Mouse (Mus musculus) liver, embryonic 15.5 days (tissue): ENCODE data around the gene Tmem132d. TPM values are rescaled to one million over a fixed set of nuclear protein-coding genes. Genes with fewer than 3 reads are reported as not detected.

Experiments used
- ATAC-seq: fragments of 200-750 bp; cut with Nextera tagmentation; 2 replicates; pipeline ENCODE4 v1.8.0; 2017; ENCODE audit warnings: moderate number of reproducible peaks, mild to moderate bottlenecking, moderate library complexity; ENCODE audit not compliant: insufficient read depth
- H3K27ac ChIP-seq: fragments of 300-500 bp; sonication (generic); replicated peaks from 2 replicates; pipeline ENCODE4 v1.5.1; 2015; ENCODE audit warnings: mild to moderate bottlenecking, inconsistent platforms
- H3K27me3 ChIP-seq: fragments of 300-500 bp; sonication (generic); 2 replicates; pipeline ENCODE4 v1.6.1; 2015; ENCODE audit warnings: mild to moderate bottlenecking, inconsistent platforms
- H3K36me3 ChIP-seq: fragments of 300-500 bp; sonication (generic); replicated peaks from 2 replicates; pipeline ENCODE4 v1.6.1; 2015; ENCODE audit warnings: moderate library complexity, mild to moderate bottlenecking, inconsistent platforms
- H3K4me1 ChIP-seq: fragments of 300-500 bp; sonication (generic); replicated peaks from 2 replicates; pipeline ENCODE4 v1.6.1; 2015; ENCODE audit warnings: inconsistent platforms
- H3K4me2 ChIP-seq: fragments of 300-500 bp; sonication (generic); 2 replicates; pipeline ENCODE4 v1.6.1; 2015; ENCODE audit warnings: moderate library complexity, mild to moderate bottlenecking, inconsistent platforms
- H3K4me3 ChIP-seq: fragments of 300-500 bp; sonication (generic); replicated peaks from 2 replicates; pipeline ENCODE4 v1.5.1; 2015; ENCODE audit warnings: mild to moderate bottlenecking, inconsistent platforms
- H3K9ac ChIP-seq: fragments of 300-500 bp; sonication (generic); 2 replicates; pipeline ENCODE4 v1.6.1; 2015; ENCODE audit warnings: moderate library complexity, mild to moderate bottlenecking, inconsistent platforms
- H3K9me3 ChIP-seq: fragments of 300-500 bp; sonication (generic); replicated peaks from 2 replicates; pipeline ENCODE4 v1.6.1; 2016; ENCODE audit warnings: inconsistent platforms
- WGBS: fragments of 180-500 bp; shearing (Covaris S2); methylation state at CpG from one replicate; pipeline ENCODE4 v1.1.7; 2015; ENCODE audit warnings: mixed read lengths; ENCODE audit not compliant: insufficient replicate concordance; 5-methylcytosine and 5-hydroxymethylcytosine counted together
- polyA plus RNA-seq: library from polyadenylated mRNA; unstranded; fragments of >200 nt; fragmentation: Nextera tagmentation; extraction: Ambion mirVana; gene quantifications from 2 replicates; pipeline ENCODE4 v1.2.1, GENCODE M21; 2015

The Tmem132d gene
- polyA plus RNA-seq, 1 experiment from 2014 or later: not detected

- Histone ChIP-seq H3K9ac (no peak overlapping the region), H3K9me3 (no peaks in the 10 kb centered on the region), H3K4me3 (no peak overlapping the region), H3K4me1 (no peaks in the 10 kb centered on the region), H3K27ac (no peak overlapping the region), H3K36me3 (no peaks in the 10 kb centered on the region), H3K27me3 (no peaks in the 10 kb centered on the region), H3K4me2 (no peak overlapping the region)
- 68% methylated on average over 7 of the region's 7 CpGs for WGBS
- no peak for ATAC-seq
Observed at GRCm38 (mm10) chr5:128336841-128337240, 96.0 kb downstream of the Tmem132d start.

- H3K4me2 ChIP-seq: no peak overlapping the region
- ATAC-seq: no peak
- H3K4me1 ChIP-seq: no peaks in the 10 kb centered on the region
- no peak overlapping the region for H3K4me3 ChIP-seq
- 58% methylated on average over 7 of the region's 7 CpGs for WGBS
- no peaks in the 10 kb centered on the region for H3K9me3 ChIP-seq
- H3K9ac ChIP-seq: no peak overlapping the region
- H3K27me3 ChIP-seq: no peaks in the 10 kb centered on the region
- H3K27ac ChIP-seq: no peak overlapping the region
- no peaks in the 10 kb centered on the region for H3K36me3 ChIP-seq
Observed at GRCm38 (mm10) chr5:128332766-128333165, 100.1 kb downstream of the Tmem132d start.

- H3K4me3 ChIP-seq: no peak overlapping the region
- 59% methylated on average over 8 of the region's 8 CpGs for WGBS
Observed at GRCm38 (mm10) chr5:128330351-128330750, 102.5 kb downstream of the Tmem132d start.

GRCm38 (mm10) chr5:128302387-128302786 lies 130.5 kb downstream of the Tmem132d start:
- 58% methylated on average over 2 of the region's 2 CpGs for WGBS
- H3K4me1 ChIP-seq: no peaks in the 10 kb centered on the region
- no peak overlapping the region for H3K27ac ChIP-seq
- H3K9ac ChIP-seq: no peak overlapping the region
- no peak overlapping the region for H3K4me3 ChIP-seq
- no peaks in the 10 kb centered on the region; the same call in 1 of the 2 replicates for H3K9me3 ChIP-seq
- no peaks in the 10 kb centered on the region for H3K36me3 ChIP-seq
- no peaks in the 10 kb centered on the region for H3K27me3 ChIP-seq
- no peak overlapping the region for H3K4me2 ChIP-seq
- ATAC-seq: no peak

More at GRCm38 (mm10) chr5:128330351-128330750, 102.5 kb downstream of the Tmem132d start:
- no peak overlapping the region for H3K27ac ChIP-seq
- no peaks in the 10 kb centered on the region for H3K9me3 ChIP-seq
- no peak for ATAC-seq
- H3K36me3 ChIP-seq: no peaks in the 10 kb centered on the region
- no peaks in the 10 kb centered on the region for H3K4me1 ChIP-seq
- H3K27me3 ChIP-seq: no peaks in the 10 kb centered on the region
- H3K9ac ChIP-seq: no peak overlapping the region
- H3K4me2 ChIP-seq: no peak overlapping the region

- no peak overlapping the region for H3K4me3 ChIP-seq
- H3K9ac ChIP-seq: no peak overlapping the region
- H3K27ac ChIP-seq: no peak overlapping the region
- no peaks in the 10 kb centered on the region for H3K4me1 ChIP-seq
- no peaks in the 10 kb centered on the region; the same call in 1 of the 2 replicates for H3K9me3 ChIP-seq
- ATAC-seq: no peak
- no peak overlapping the region for H3K4me2 ChIP-seq
- H3K27me3 ChIP-seq: no peaks in the 10 kb centered on the region
- 18% methylated on average over 2 of the region's 2 CpGs for WGBS
- H3K36me3 ChIP-seq: no peaks in the 10 kb centered on the region
Observed at GRCm38 (mm10) chr5:128291191-128291590, 141.7 kb downstream of the Tmem132d start.

GRCm38 (mm10) chr5:128273255-128273654 lies 159.6 kb downstream of the Tmem132d start:
- H3K4me1 ChIP-seq: no peaks in the 10 kb centered on the region
- H3K27me3 ChIP-seq: no peaks in the 10 kb centered on the region
- 51% methylated on average over 6 of the region's 6 CpGs for WGBS
- H3K9ac ChIP-seq: no peak overlapping the region
- H3K36me3 ChIP-seq: no peaks in the 10 kb centered on the region
- 0 out of 2 replicates have a peak, but pooled peaks cover 2% of the 10 kb centered on the region for H3K9me3 ChIP-seq
- no peak overlapping the region for H3K4me3 ChIP-seq
- no peak for ATAC-seq
- no peak overlapping the region for H3K27ac ChIP-seq
- no peak overlapping the region for H3K4me2 ChIP-seq

GRCm38 (mm10) chr5:128267366-128267765 lies 165.5 kb downstream of the Tmem132d start:
- Histone ChIP-seq H3K9me3 (0 out of 2 replicates have a peak, but pooled peaks cover 2% of the 10 kb centered on the region), H3K4me3 (no peak overlapping the region), H3K4me1 (no peaks in the 10 kb centered on the region), H3K27me3 (no peaks in the 10 kb centered on the region), H3K4me2 (no peak overlapping the region), H3K27ac (no peak overlapping the region), H3K9ac (no peak overlapping the region), H3K36me3 (no peaks in the 10 kb centered on the region)
- 66% methylated on average over 6 of the region's 6 CpGs for WGBS
- no peak for ATAC-seq

GRCm38 (mm10) chr5:128244219-128244618 lies 188.7 kb downstream of the Tmem132d start:
- WGBS: 58% methylated on average over 4 of the region's 4 CpGs
- Histone ChIP-seq H3K27me3 (no peaks in the 10 kb centered on the region), H3K4me3 (no peak overlapping the region), H3K27ac (no peak overlapping the region), H3K9ac (no peak overlapping the region), H3K36me3 (no peaks in the 10 kb centered on the region), H3K4me1 (no peaks in the 10 kb centered on the region), H3K9me3 (0 out of 2 replicates have a peak, but pooled peaks cover 3% of the 10 kb centered on the region), H3K4me2 (no peak overlapping the region)
- ATAC-seq: no peak

- no peaks in the 10 kb centered on the region for H3K27me3 ChIP-seq
- 50% methylated on average over 9 of the region's 9 CpGs for WGBS
- H3K4me3 ChIP-seq: no peak overlapping the region
- H3K4me2 ChIP-seq: no peak overlapping the region
- no peak overlapping the region for H3K27ac ChIP-seq
- no peak overlapping the region for H3K9ac ChIP-seq
- ATAC-seq: no peak
- no peaks in the 10 kb centered on the region for H3K36me3 ChIP-seq
- H3K9me3 ChIP-seq: no peaks in the 10 kb centered on the region
- H3K4me1 ChIP-seq: no peaks in the 10 kb centered on the region
Observed at GRCm38 (mm10) chr5:128236638-128237335, 196.1 kb downstream of the Tmem132d start.

- Histone ChIP-seq H3K4me1 (no peaks in the 10 kb centered on the region), H3K27me3 (no peaks in the 10 kb centered on the region), H3K9ac (no peak overlapping the region), H3K27ac (no peak overlapping the region), H3K36me3 (no peaks in the 10 kb centered on the region), H3K4me3 (no peak overlapping the region), H3K9me3 (no peaks in the 10 kb centered on the region), H3K4me2 (no peak overlapping the region)
- WGBS: 21% methylated on average over 1 of the region's 1 CpGs
- no peak for ATAC-seq
Observed at GRCm38 (mm10) chr5:128235611-128236010, 197.3 kb downstream of the Tmem132d start.

- Histone ChIP-seq H3K4me2 (no peak overlapping the region), H3K27me3 (no peaks in the 10 kb centered on the region), H3K9me3 (no peaks in the 10 kb centered on the region), H3K9ac (no peak overlapping the region), H3K36me3 (no peaks in the 10 kb centered on the region), H3K4me1 (no peaks in the 10 kb centered on the region), H3K4me3 (no peak overlapping the region), H3K27ac (no peak overlapping the region)
- no peak for ATAC-seq
Observed at GRCm38 (mm10) chr5:128233101-128233500, 199.8 kb downstream of the Tmem132d start.

- Histone ChIP-seq H3K36me3 (no peaks in the 10 kb centered on the region), H3K4me1 (no peaks in the 10 kb centered on the region), H3K27ac (no peak overlapping the region), H3K9ac (no peak overlapping the region), H3K4me2 (no peak overlapping the region), H3K27me3 (no peaks in the 10 kb centered on the region), H3K9me3 (no peaks in the 10 kb centered on the region), H3K4me3 (no peak overlapping the region)
- ATAC-seq: no peak
Observed at GRCm38 (mm10) chr5:128218281-128218680, 214.6 kb downstream of the Tmem132d start.
